Mouse (Mus musculus): ENCODE measurements around the gene Itgb5. TPM values are rescaled to one million over a fixed set of nuclear protein-coding genes. Genes with fewer than 3 reads are reported as not detected.

Gene Itgb5
- polyA plus RNA-seq, 1 experiment from 2014 or later: 26.0 TPM

DNA sequence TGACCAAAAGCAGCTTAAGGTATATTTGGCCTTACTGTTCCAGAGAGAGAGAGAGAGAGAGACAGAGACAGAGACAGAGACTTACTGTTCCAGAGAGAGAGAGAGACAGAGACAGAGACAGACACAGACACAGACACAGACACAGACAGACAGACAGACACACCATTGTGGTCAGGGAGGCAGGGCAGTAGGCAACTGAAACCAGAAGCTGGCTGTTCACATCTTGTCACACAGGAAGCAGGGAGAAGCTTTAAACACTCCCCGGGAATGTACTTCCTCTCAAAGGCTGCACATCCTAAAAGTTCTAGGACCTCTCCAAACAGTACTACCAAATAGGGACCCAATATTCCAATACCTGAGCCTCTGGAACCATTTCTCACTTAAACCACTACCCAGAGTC is 65.0 kb downstream of the Itgb5 start:
- ATAC-seq (ENCODE audit: low FRiP score, low TSS enrichment) (no peak), DNase-seq (ENCODE audit: low spot score) (no peak)
- H3K36me3 ChIP-seq (ENCODE audit: control insufficient read depth, insufficient read depth, low read length): no peaks in the 10 kb centered on the region
- no peaks in the 10 kb centered on the region for H3K9me3 ChIP-seq (ENCODE audit: control insufficient read depth, low read length)
- peaks cover 7% of the 10 kb centered on the region; the same call in 1 of the 2 replicates for H3K4me1 ChIP-seq (replicated peaks; ENCODE audit: control insufficient read depth, insufficient read depth)
- no peak overlapping the region for H3K4me2 ChIP-seq (replicated peaks; ENCODE audit: low read depth)
- 52% methylated on average over 1 of the region's 1 CpGs for WGBS
- TF ChIP-seq CTCF (IDR thresholded peaks at IDR 0.05; ENCODE audit: low read depth) (no peak), EP300 (optimal IDR thresholded peaks at IDR 0.05) (no peak)
- no peaks in the 10 kb centered on the region for H3K27me3 ChIP-seq (ENCODE audit: control insufficient read depth, insufficient read depth, low read length)
- H3K4me3 ChIP-seq (ENCODE audit: low read depth, low read length): no peak overlapping the region
- H3K27ac ChIP-seq (replicated peaks): no peak overlapping the region
- no peak overlapping the region for H3K9ac ChIP-seq (ENCODE audit: low read length)

DNA sequence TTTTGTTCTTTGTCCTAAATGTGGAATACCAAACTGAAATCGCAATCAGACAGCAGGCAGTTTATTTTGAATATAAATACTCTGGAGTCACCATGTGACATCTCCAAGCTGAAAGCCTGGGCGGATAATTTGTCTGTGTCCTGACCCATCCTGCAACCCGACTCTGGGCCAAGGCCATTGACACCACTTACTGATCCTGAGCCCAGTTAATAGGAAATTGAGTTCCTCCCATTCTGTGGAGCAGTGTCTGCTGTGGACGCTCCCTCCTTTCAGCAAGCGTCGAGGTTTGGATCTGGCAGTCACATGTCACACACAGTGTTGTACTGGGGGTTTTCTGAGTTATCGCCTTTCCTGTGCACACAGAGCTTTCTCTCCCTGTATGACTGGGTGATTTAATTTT is 66.2 kb downstream of the Itgb5 start:
- no peak; the same call in 1 of the 2 replicates for ATAC-seq (ENCODE audit: low FRiP score, low TSS enrichment)
- no peak overlapping the region for H3K9ac ChIP-seq (ENCODE audit: low read length)
- H3K9me3 ChIP-seq (ENCODE audit: control insufficient read depth, low read length): no peaks in the 10 kb centered on the region
- H3K27me3 ChIP-seq (ENCODE audit: control insufficient read depth, insufficient read depth, low read length): no peaks in the 10 kb centered on the region
- H3K4me3 ChIP-seq (ENCODE audit: low read depth, low read length): no peak overlapping the region
- peaks cover 7% of the 10 kb centered on the region; the same call in 1 of the 2 replicates for H3K4me1 ChIP-seq (replicated peaks; ENCODE audit: control insufficient read depth, insufficient read depth)
- no peak for DNase-seq (ENCODE audit: low spot score)
- no peak overlapping the region for H3K27ac ChIP-seq (replicated peaks)
- H3K36me3 ChIP-seq (ENCODE audit: control insufficient read depth, insufficient read depth, low read length): no peaks in the 10 kb centered on the region
- no peak for TF ChIP-seq EP300 (optimal IDR thresholded peaks at IDR 0.05)
- TF ChIP-seq CTCF (IDR thresholded peaks at IDR 0.05; ENCODE audit: low read depth): no peak
- WGBS: 50% methylated on average over 7 of the region's 7 CpGs
- no peak overlapping the region for H3K4me2 ChIP-seq (replicated peaks; ENCODE audit: low read depth)

DNA sequence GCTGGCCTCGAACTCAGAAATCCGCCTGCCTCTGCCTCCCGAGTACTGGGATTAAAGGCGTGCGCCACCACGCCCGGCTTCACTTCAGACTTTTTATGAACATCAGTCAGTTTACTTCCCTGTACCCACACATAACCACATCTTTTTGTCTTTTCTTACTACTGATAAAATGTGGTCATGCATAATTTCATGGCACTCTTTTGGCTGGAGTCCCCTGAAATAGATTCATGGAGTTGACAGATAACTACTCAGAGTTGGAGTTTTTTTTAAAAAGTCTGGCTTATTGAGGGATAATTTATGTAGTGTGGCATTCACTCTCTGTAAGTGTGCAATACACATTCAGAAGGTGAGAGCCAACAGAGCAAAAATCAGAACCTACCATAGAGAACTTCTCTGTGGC is 67.3 kb downstream of the Itgb5 start:
- TF ChIP-seq CTCF (IDR thresholded peaks at IDR 0.05; ENCODE audit: low read depth) (no peak), EP300 (optimal IDR thresholded peaks at IDR 0.05) (no peak)
- Histone ChIP-seq H3K9me3 (ENCODE audit: control insufficient read depth, low read length) (no peaks in the 10 kb centered on the region), H3K36me3 (ENCODE audit: control insufficient read depth, insufficient read depth, low read length) (no peaks in the 10 kb centered on the region), H3K27ac (replicated peaks) (no peak overlapping the region), H3K4me2 (replicated peaks; ENCODE audit: low read depth) (no peak overlapping the region), H3K9ac (ENCODE audit: low read length) (no peak overlapping the region), H3K4me1 (replicated peaks; ENCODE audit: control insufficient read depth, insufficient read depth) (no peaks in the 10 kb centered on the region), H3K4me3 (ENCODE audit: low read depth, low read length) (no peak overlapping the region), H3K27me3 (ENCODE audit: control insufficient read depth, insufficient read depth, low read length) (no peaks in the 10 kb centered on the region)
- DNase-seq (ENCODE audit: low spot score): no peak
- ATAC-seq (ENCODE audit: low FRiP score, low TSS enrichment): no peak
- 96% methylated on average over 7 of the region's 7 CpGs for WGBS

DNA sequence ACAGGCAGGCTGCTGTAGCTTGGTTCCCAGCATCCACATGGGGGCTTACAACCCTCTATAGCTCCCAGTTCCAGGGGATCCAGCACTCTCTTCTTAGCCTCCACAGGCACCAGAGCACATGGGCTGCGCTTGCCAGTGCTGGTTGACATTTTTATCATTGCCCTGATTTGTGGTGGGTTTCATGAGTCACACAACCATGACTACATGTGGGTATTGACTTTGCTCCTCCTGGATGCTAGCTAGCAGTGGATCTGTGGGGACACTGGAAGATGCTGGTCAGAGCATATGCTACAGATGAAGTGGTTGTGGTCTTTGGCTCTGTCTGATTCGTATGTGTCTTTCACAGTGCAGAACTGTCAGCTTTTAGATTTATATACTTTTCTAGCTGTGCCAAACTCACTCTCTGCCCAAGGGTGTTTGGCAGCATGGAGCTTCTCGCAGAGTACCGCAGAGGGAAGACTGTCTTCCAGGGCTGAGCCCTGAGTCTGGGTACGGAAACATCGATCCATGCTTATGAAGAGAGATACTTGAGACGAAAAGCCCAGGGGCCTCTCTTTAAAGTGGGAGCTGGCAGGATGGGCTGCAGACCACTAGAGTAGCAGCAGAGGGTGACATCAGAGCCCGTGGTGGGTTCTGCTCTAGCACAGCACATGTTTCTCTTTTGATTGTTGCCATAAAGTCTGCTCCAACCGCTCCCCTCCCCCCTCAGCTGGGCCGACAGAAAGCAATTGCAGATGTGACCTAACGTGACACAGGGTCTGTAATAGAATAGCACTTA is 74.4 kb downstream of the Itgb5 start:
- Histone ChIP-seq H3K27ac (replicated peaks) (no peak overlapping the region), H3K4me3 (ENCODE audit: low read depth, low read length) (no peak overlapping the region), H3K9ac (ENCODE audit: low read length) (no peak overlapping the region), H3K4me1 (replicated peaks; ENCODE audit: control insufficient read depth, insufficient read depth) (no peaks in the 10 kb centered on the region), H3K27me3 (ENCODE audit: control insufficient read depth, insufficient read depth, low read length) (no peaks in the 10 kb centered on the region), H3K36me3 (ENCODE audit: control insufficient read depth, insufficient read depth, low read length) (no peaks in the 10 kb centered on the region), H3K9me3 (ENCODE audit: control insufficient read depth, low read length) (no peaks in the 10 kb centered on the region), H3K4me2 (replicated peaks; ENCODE audit: low read depth) (no peak overlapping the region)
- 63% methylated on average over 11 of the region's 11 CpGs for WGBS
- DNase-seq (ENCODE audit: low spot score) (no peak), ATAC-seq (ENCODE audit: low FRiP score, low TSS enrichment) (no peak)
- TF ChIP-seq CTCF (IDR thresholded peaks at IDR 0.05; ENCODE audit: low read depth) (no peak), EP300 (optimal IDR thresholded peaks at IDR 0.05) (no peak)

DNA sequence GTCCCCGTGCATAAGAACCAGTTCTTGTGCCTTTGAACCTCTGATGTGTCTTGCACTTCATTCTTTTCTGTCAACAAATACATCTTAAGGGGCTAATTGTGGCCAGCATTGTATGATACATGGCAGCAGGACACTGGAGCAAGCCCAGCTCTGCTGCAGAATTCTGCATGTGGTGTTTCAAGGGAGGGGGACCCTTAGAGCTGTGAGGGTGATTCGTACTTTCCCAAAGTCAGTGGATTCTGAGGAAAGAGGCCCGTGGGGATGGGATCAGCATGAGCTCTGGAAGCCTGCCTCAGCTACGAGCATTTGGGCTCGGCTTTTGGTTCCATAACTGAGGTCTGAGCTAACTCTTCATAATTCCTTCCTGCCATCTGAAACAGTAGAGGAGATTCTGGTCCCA is 75.1 kb downstream of the Itgb5 start:
- DNase-seq (ENCODE audit: low spot score) (no peak), ATAC-seq (ENCODE audit: low FRiP score, low TSS enrichment) (no peak)
- Histone ChIP-seq H3K36me3 (ENCODE audit: control insufficient read depth, insufficient read depth, low read length) (no peaks in the 10 kb centered on the region), H3K4me3 (ENCODE audit: low read depth, low read length) (no peak overlapping the region), H3K27me3 (ENCODE audit: control insufficient read depth, insufficient read depth, low read length) (no peaks in the 10 kb centered on the region), H3K4me2 (replicated peaks; ENCODE audit: low read depth) (no peak overlapping the region), H3K27ac (replicated peaks) (no peak overlapping the region), H3K9ac (ENCODE audit: low read length) (no peak overlapping the region), H3K4me1 (replicated peaks; ENCODE audit: control insufficient read depth, insufficient read depth) (no peaks in the 10 kb centered on the region), H3K9me3 (ENCODE audit: control insufficient read depth, low read length) (no peaks in the 10 kb centered on the region)
- TF ChIP-seq EP300 (optimal IDR thresholded peaks at IDR 0.05): no peak
- TF ChIP-seq CTCF (IDR thresholded peaks at IDR 0.05; ENCODE audit: low read depth): no peak
- 77% methylated on average over 5 of the region's 5 CpGs for WGBS

DNA sequence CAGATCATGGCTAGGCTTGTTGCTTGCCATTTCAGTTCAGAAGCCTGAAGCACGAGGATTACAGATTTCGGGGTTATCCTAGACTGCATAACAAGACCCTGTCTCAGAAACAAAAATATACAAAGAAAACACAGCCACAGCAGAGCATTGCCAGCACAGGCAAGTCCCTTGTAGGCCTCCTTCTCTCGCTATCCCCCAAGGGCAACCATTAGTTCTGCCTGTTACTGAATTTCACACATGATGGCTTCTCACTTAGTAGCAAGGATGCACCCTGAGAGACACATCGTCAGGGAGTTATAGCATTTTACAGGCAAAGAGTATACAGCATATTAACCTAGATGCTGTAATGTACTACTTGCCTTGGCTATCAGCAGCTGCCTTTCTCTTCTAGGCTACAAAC is 78.8 kb downstream of the Itgb5 start:
- no peak overlapping the region for H3K9ac ChIP-seq (ENCODE audit: low read length)
- no peaks in the 10 kb centered on the region for H3K4me1 ChIP-seq (replicated peaks; ENCODE audit: control insufficient read depth, insufficient read depth)
- no peak for ATAC-seq (ENCODE audit: low FRiP score, low TSS enrichment)
- H3K36me3 ChIP-seq (ENCODE audit: control insufficient read depth, insufficient read depth, low read length): no peaks in the 10 kb centered on the region
- no peak for TF ChIP-seq EP300 (optimal IDR thresholded peaks at IDR 0.05)
- TF ChIP-seq CTCF (IDR thresholded peaks at IDR 0.05; ENCODE audit: low read depth): no peak
- no peak overlapping the region for H3K4me3 ChIP-seq (ENCODE audit: low read depth, low read length)
- H3K4me2 ChIP-seq (replicated peaks; ENCODE audit: low read depth): no peak overlapping the region
- WGBS: 92% methylated on average over 4 of the region's 4 CpGs
- DNase-seq (ENCODE audit: low spot score): no peak
- no peaks in the 10 kb centered on the region for H3K27me3 ChIP-seq (ENCODE audit: control insufficient read depth, insufficient read depth, low read length)
- H3K27ac ChIP-seq (replicated peaks): no peak overlapping the region
- no peaks in the 10 kb centered on the region for H3K9me3 ChIP-seq (ENCODE audit: control insufficient read depth, low read length)
